Mouse (Mus musculus): ENCODE measurements around the gene Nemf.

Gene Nemf

GRCm38 (mm10) chr12:69302171-69302570 is 54.8 kb downstream of the Nemf start:
- no peak for DNase-seq

GRCm38 (mm10) chr12:69300391-69300790 is 56.6 kb downstream of the Nemf start:
- DNase-seq, result no peak

GRCm38 (mm10) chr12:69299831-69300230 is 57.1 kb downstream of the Nemf start:
- DNase-seq, result no peak

GRCm38 (mm10) chr12:69299231-69299630 is 57.7 kb downstream of the Nemf start:
- peak; percentile 51 to 73 for DNase-seq

GRCm38 (mm10) chr12:69298281-69298680 is 58.7 kb downstream of the Nemf start:
- DNase-seq, result no peak

- DNase-seq, result no peak
Observed at GRCm38 (mm10) chr12:69297411-69298150, 59.4 kb downstream of the Nemf start.

GRCm38 (mm10) chr12:69296511-69297410 is 60.2 kb downstream of the Nemf start, which contains the start of gene Klhdc2:
Gene Klhdc2 (plus strand): TSS chr12:69296681.
- peak; percentile 90 to 95 for DNase-seq

- DNase-seq, result peak in 1 of 2 experiments; percentile 14
Observed at GRCm38 (mm10) chr12:69295651-69296050, 61.3 kb downstream of the Nemf start.

- DNase-seq, result no peak
Observed at GRCm38 (mm10) chr12:69294936-69295335, 62.0 kb downstream of the Nemf start.

- DNase-seq, result no peak
Observed at GRCm38 (mm10) chr12:69293815-69294214, 63.1 kb downstream of the Nemf start.

- no peak for DNase-seq
Observed at GRCm38 (mm10) chr12:69292401-69292800, 64.6 kb downstream of the Nemf start.

- DNase-seq, result no peak
Observed at GRCm38 (mm10) chr12:69288699-69289098, 68.3 kb downstream of the Nemf start.

- no peak for DNase-seq
Observed at GRCm38 (mm10) chr12:69287535-69287934, 69.4 kb downstream of the Nemf start.

GRCm38 (mm10) chr12:69283146-69283545 is 73.8 kb downstream of the Nemf start:
- DNase-seq, result no peak

GRCm38 (mm10) chr12:69280915-69281314 is 76.0 kb downstream of the Nemf start:
- no peak for DNase-seq

GRCm38 (mm10) chr12:69279931-69280469 is 77.0 kb downstream of the Nemf start:
- DNase-seq, result no peak

- DNase-seq, result no peak
Observed at GRCm38 (mm10) chr12:69268956-69269355, 88.0 kb downstream of the Nemf start.

GRCm38 (mm10) chr12:69267956-69268632 is 88.9 kb downstream of the Nemf start:
- no peak for DNase-seq

- no peak for DNase-seq
Observed at GRCm38 (mm10) chr12:69265031-69265430, 91.9 kb downstream of the Nemf start.

- no peak for DNase-seq
Observed at GRCm38 (mm10) chr12:69262251-69262650, 94.7 kb downstream of the Nemf start.
